Mouse (Mus musculus) E14TG2a.4 (cell line): ENCODE measurements around the gene Faap100.
"Not testable (repeated sequence)": the region's sequence is repeated elsewhere in the genome, so short reads cannot be mapped to it uniquely, and the experiment has no call there.

Experiments
- H3K27me3 ChIP-seq: 2 replicates; pipeline ENCODE4 v1.6.1; 2014; ENCODE audit warnings: low read length, control low read depth; ENCODE audit not compliant: insufficient read depth
- H3K36me3 ChIP-seq: 2 replicates; pipeline ENCODE4 v1.6.1; 2014; ENCODE audit warnings: low read length, control low read depth; ENCODE audit not compliant: insufficient read depth
- H3K4me1 ChIP-seq: replicated peaks from 2 replicates; pipeline ENCODE4 v1.6.1; 2014; ENCODE audit warnings: low read depth, low read length, control low read depth
- H3K4me3 ChIP-seq: replicated peaks from 2 replicates; pipeline ENCODE4 v1.5.1; 2014; ENCODE audit warnings: mild to moderate bottlenecking, low read length
- H3K9me3 ChIP-seq: 2 replicates; pipeline ENCODE4 v1.6.1; 2014; ENCODE audit warnings: low read length, control low read depth
- CTCF ChIP-seq: conservative IDR thresholded peaks from 2 replicates; pipeline ENCODE4 v1.5.1; 2014; ENCODE audit warnings: low read length
- NANOG ChIP-seq: IDR thresholded peaks from 2 replicates; pipeline ENCODE4 v1.6.1; 2014; ENCODE audit warnings: borderline replicate concordance, low read length, mixed read lengths
- POU5F1 ChIP-seq: IDR thresholded peaks from 2 replicates; pipeline ENCODE4 v1.6.1; 2014; ENCODE audit warnings: low read length, borderline replicate concordance

Gene Faap100

GRCm38 (mm10) chr11:120378611-120379540, at the start of gene Faap100:
Faap100 (minus strand) TSS chr11:120378764.
- H3K4me3 ChIP-seq, result peak within 1 kb of the TSS; percentile 93
- no peaks in the 10 kb centered on the region for H3K9me3 ChIP-seq
- TF ChIP-seq CTCF, result peak; percentile 16
- TF ChIP-seq POU5F1, result no peak
- H3K27me3 ChIP-seq, result no peaks in the 10 kb centered on the region
- H3K36me3 ChIP-seq, result peaks cover 76% of the 10 kb centered on the region
- peaks cover 41% of the 10 kb centered on the region for H3K4me1 ChIP-seq

- Histone ChIP-seq H3K27me3 (no peaks in the 10 kb centered on the region), H3K4me1 (peaks cover 12% of the 10 kb centered on the region; the same call in 1 of the 2 replicates), H3K4me3 (no peak overlapping the region), H3K9me3 (no peaks in the 10 kb centered on the region), H3K36me3 (peaks cover 87% of the 10 kb centered on the region)
- TF ChIP-seq CTCF (no peak), POU5F1 (no peak), NANOG (no peak)
Measured at GRCm38 (mm10) chr11:120426727-120427126, 48.2 kb upstream of the Faap100 start.

GRCm38 (mm10) chr11:120423569-120424295, 45.2 kb upstream of the Faap100 start:
- TF ChIP-seq CTCF (peak; percentile 87), NANOG (no peak)
- Histone ChIP-seq H3K4me3 (no peak overlapping the region), H3K27me3 (no peaks in the 10 kb centered on the region), H3K9me3 (no peaks in the 10 kb centered on the region), H3K4me1 (peaks cover 12% of the 10 kb centered on the region; the same call in 1 of the 2 replicates), H3K36me3 (peaks cover 88% of the 10 kb centered on the region)

- H3K9me3 ChIP-seq, result no peaks in the 10 kb centered on the region
- H3K36me3 ChIP-seq, result peaks cover 88% of the 10 kb centered on the region
- H3K4me1 ChIP-seq, result peaks cover 12% of the 10 kb centered on the region; the same call in 1 of the 2 replicates
- H3K27me3 ChIP-seq, result no peaks in the 10 kb centered on the region
- no peak overlapping the region for H3K4me3 ChIP-seq
- TF ChIP-seq CTCF (no peak), NANOG (no peak), POU5F1 (no peak)
Measured at GRCm38 (mm10) chr11:120422651-120423568, 44.3 kb upstream of the Faap100 start.

GRCm38 (mm10) chr11:120418592-120418991, 40.0 kb upstream of the Faap100 start:
- H3K4me1 ChIP-seq, result peaks cover 9% of the 10 kb centered on the region; the same call in 1 of the 2 replicates
- TF ChIP-seq POU5F1 (no peak), CTCF (no peak), NANOG (no peak)
- no peak overlapping the region for H3K4me3 ChIP-seq
- no peaks in the 10 kb centered on the region for H3K27me3 ChIP-seq
- H3K36me3 ChIP-seq, result peaks cover 90% of the 10 kb centered on the region
- H3K9me3 ChIP-seq, result no peaks in the 10 kb centered on the region

- Histone ChIP-seq H3K27me3 (no peaks in the 10 kb centered on the region), H3K4me3 (no peak overlapping the region), H3K36me3 (peaks cover 92% of the 10 kb centered on the region), H3K4me1 (peaks cover 2% of the 10 kb centered on the region; the same call in 1 of the 2 replicates), H3K9me3 (no peaks in the 10 kb centered on the region)
- TF ChIP-seq POU5F1 (no peak), CTCF (no peak), NANOG (no peak)
Measured at GRCm38 (mm10) chr11:120417852-120418251, 39.3 kb upstream of the Faap100 start.

- H3K36me3 ChIP-seq, result peaks cover 93% of the 10 kb centered on the region
- not testable (repeated sequence) for H3K27me3 ChIP-seq, H3K4me3 ChIP-seq, H3K9me3 ChIP-seq, H3K4me1 ChIP-seq
Measured at GRCm38 (mm10) chr11:120413621-120414020, 35.1 kb upstream of the Faap100 start.

- no peak overlapping the region for H3K4me3 ChIP-seq
- H3K4me1 ChIP-seq, result peaks cover 6% of the 10 kb centered on the region
- H3K27me3 ChIP-seq, result no peaks in the 10 kb centered on the region
- no peaks in the 10 kb centered on the region for H3K9me3 ChIP-seq
- TF ChIP-seq POU5F1, result no peak
- no peak for TF ChIP-seq NANOG
- TF ChIP-seq CTCF, result no peak
- H3K36me3 ChIP-seq, result peaks cover 99% of the 10 kb centered on the region
Measured at GRCm38 (mm10) chr11:120406445-120406844, 27.9 kb upstream of the Faap100 start.
